Mouse (Mus musculus) C3H10T1/2 (cell line): Measurements from ENCODE around the gene Cdc7. TPM values are rescaled to one million over a fixed set of nuclear protein-coding genes. Genes with fewer than 3 reads are reported as not detected.

Experiments
- polyA plus RNA-seq, 2 experiments: library from polyadenylated mRNA; unstranded; fragments of >200 nt; fragmentation: generic; extraction: Trizol; gene quantifications; one replicate each; pipeline ENCODE4 v1.2.1; 2012; ENCODE audit warnings: missing spikeins in 2 of 2

Cdc7 gene
- polyA plus RNA-seq = 1 to 10 TPM in 1 of 2 experiments, under 1 TPM in 1; 0.29 to 2.5 TPM

DNA sequence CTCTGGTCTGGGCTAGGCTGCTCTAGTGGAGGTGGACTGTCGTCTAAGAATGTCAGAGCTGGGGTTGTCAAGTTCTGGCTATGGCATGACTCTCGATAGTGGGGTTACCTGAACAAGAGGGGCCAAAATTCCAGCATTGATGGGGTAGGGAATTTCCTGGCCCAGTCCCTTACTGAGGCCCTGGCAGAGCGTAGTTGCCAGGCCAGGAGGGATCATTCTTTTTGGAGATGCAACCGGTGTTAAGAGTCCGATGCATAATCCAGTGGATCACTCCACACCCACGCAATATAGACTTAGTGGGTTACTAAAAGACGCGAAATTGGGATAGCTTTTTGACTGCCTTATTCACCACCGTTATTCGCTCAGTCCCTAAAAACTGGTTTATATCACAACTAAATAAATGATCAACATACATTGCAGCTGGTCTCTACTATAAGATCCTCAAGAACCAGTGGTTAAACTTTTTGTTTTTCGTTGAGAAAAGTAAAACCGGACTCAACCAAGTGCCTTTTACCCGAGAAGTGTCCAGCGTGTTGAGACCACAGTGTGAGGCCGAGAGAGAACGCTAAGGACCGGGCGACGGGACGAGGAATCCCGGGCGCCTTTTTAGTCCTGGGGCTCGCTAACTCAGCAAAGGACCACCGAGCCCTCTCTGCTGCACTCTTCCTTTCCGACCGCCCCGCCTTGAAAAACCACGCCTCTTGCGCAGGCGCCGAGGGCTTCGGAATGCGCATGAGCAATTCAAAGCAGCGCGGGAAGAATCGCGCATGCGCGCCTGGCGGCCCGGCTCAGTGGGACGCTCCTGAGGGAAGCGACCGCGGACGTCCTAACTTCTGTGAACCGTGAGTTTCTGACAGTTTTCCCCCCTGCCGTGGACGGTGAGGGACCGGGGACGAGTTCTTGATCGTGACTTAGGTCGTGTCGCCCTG, at the start of gene Cdc7:
TSS of gene Cdc7 (plus strand) at position 739 of the 929 bp plus-strand sequence.

DNA sequence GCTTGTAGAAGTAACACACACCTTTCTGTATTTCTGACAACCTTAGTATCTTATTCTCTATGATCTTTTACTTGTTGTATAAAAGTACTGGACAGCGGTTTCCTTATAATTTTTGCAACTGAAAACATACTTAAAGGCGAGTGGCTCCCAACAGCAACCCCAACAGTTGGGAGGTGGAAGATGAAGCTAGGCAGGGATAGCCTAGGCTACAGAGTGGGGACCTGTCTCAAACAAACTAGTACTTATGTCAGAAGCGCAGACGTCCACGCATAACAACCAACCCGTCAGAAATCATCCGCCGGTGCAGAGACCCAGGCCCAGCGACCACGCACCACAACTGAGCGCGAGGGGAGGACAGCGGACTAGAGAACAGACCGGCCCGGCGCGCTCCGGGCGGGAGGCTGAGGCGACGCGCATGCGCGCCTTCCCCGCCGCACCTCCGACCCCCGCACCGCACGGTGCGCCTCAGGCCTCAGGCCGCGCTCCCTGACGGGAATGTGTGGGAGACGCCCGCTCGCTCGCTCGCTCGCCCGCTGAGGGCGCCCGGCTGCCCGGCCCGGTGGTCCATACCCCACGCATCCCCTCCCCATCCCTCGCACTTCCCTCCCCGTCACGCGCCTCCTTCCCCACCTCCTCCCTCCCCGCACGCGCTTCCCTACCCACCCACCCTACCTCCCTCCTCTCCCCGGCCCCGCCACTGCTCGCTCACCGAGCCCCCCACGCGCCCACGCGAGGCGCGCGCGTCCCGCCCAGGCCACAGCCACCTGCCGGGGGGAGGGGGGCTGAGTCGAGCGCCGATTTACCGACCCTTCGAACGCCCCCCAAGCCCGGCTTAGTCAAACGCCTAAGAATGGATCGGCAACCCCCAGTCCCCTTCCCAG, 38.4 kb upstream of the Cdc7 start, which contains the start of gene Hfm1:
TSS of gene Hfm1 (minus strand) at position 834 of the 881 bp plus-strand sequence.

Other genes starting within 250 kb of the Cdc7 start
- not detected for gene Hfm1, start 38.0 kb upstream of the Cdc7 start, polyA plus RNA-seq